Mouse (Mus musculus) CH12.LX (cell line): Measurements from ENCODE around the gene Gm17304.

Source experiments
- CTCF ChIP-seq, 2 experiments: IDR thresholded peaks in 1 of 2; conservative IDR thresholded peaks in 1 of 2; 2 replicates each; pipeline ENCODE4 v1.5.1; 2011 to 2012; ENCODE audit warnings: low read depth in 2 of 2, low read length in 2 of 2, improper control_type of control experiment in 1 of 2, inconsistent platforms in 1 of 2, mild to moderate bottlenecking in 1 of 2, moderate library complexity in 1 of 2
- KAT2A ChIP-seq: IDR thresholded peaks from 2 replicates; pipeline ENCODE4 v1.6.1; 2012; ENCODE audit warnings: low read length, improper control_type of control experiment, inconsistent platforms; ENCODE audit not compliant: insufficient replicate concordance
- MAX ChIP-seq: IDR thresholded peaks from 2 replicates; pipeline ENCODE4 v1.6.1; 2011; ENCODE audit warnings: low read length, improper control_type of control experiment
- PAX5 ChIP-seq: IDR thresholded peaks from 2 replicates; pipeline ENCODE4 v1.6.1; 2012; ENCODE audit warnings: low read length, inconsistent platforms, mixed read lengths
- POLR2A ChIP-seq: IDR thresholded peaks from 2 replicates; pipeline ENCODE4 v1.6.1; 2011; ENCODE audit warnings: low read depth, mild to moderate bottlenecking, improper control_type of control experiment, low read length
- RAD21 ChIP-seq: IDR thresholded peaks from 2 replicates; pipeline ENCODE4 v1.6.1; 2011; ENCODE audit warnings: low read depth, mild to moderate bottlenecking, low read length, improper control_type of control experiment, moderate library complexity
- SIN3A ChIP-seq: IDR thresholded peaks from 2 replicates; pipeline ENCODE4 v1.6.1; 2012; ENCODE audit warnings: low read length, improper control_type of control experiment, inconsistent platforms
- SMC3 ChIP-seq: IDR thresholded peaks from 2 replicates; pipeline ENCODE4 v1.6.1; 2011; ENCODE audit warnings: low read depth, low read length, improper control_type of control experiment
- USF2 ChIP-seq: conservative IDR thresholded peaks from 2 replicates; pipeline ENCODE4 v1.6.1; 2011; ENCODE audit warnings: low read depth, low read length, improper control_type of control experiment
- ZC3H11A ChIP-seq: IDR thresholded peaks from 2 replicates; pipeline ENCODE4 v1.6.1; 2012; ENCODE audit warnings: low read depth, mild to moderate bottlenecking, inconsistent platforms, low read length, improper control_type of control experiment

- no peak for TF ChIP-seq CTCF (conservative IDR thresholded peaks at IDR 0.05 in 1 of 2, IDR thresholded peaks at IDR 0.05 in 1 of 2; ENCODE audit: low read depth in 2 of 2, low read length in 2 of 2)
- no peak for TF ChIP-seq SIN3A
- no peak for TF ChIP-seq ZC3H11A
- TF ChIP-seq MAX = no peak
- TF ChIP-seq SMC3 = no peak
- no peak for TF ChIP-seq PAX5
- no peak for TF ChIP-seq RAD21
- no peak for TF ChIP-seq KAT2A
- TF ChIP-seq USF2 = no peak
- TF ChIP-seq POLR2A = no peak
Measured at GRCm38 (mm10) chr5:106640235-106640809, 31.4 kb downstream of the Gm17304 start.
